Mouse (Mus musculus) lung, adult 2 months (tissue): ENCODE results near the gene Nacc1.

ENCODE experiments used
- CTCF ChIP-seq: fragments of 200-500 bp; IDR thresholded peaks from 2 replicates; pipeline ENCODE4 v1.5.1; 2011; ENCODE audit warnings: mild to moderate bottlenecking, low read length, control low read depth; ENCODE audit not compliant: insufficient read depth
- POLR2A ChIP-seq: fragments of 200-500 bp; IDR thresholded peaks from 2 replicates; pipeline ENCODE4 v1.6.1; 2011; ENCODE audit warnings: low read depth, mild to moderate bottlenecking, control low read depth, low read length, borderline replicate concordance; ENCODE audit errors: extremely low read depth

GRCm38 (mm10) chr8:84722530-84722849 lies 34.8 kb upstream of the Nacc1 start:
- TF ChIP-seq POLR2A, result no peak
- no peak for TF ChIP-seq CTCF
